Mouse (Mus musculus): Measurements from ENCODE around the gene Kalrn.

The Kalrn gene

GRCm38 (mm10) chr16:34036327-34037047 lies 536.8 kb downstream of the Kalrn start:
- DNase-seq (ENCODE audit: low read depth), result no peak

GRCm38 (mm10) chr16:34035780-34036179 lies 537.6 kb downstream of the Kalrn start:
- DNase-seq (ENCODE audit: low read depth), result no peak

- no peak for DNase-seq (ENCODE audit: low read depth)
Observed at GRCm38 (mm10) chr16:34034267-34034666, 539.1 kb downstream of the Kalrn start.

GRCm38 (mm10) chr16:34032011-34032645 lies 541.2 kb downstream of the Kalrn start:
- no peak for DNase-seq (ENCODE audit: low read depth)

GRCm38 (mm10) chr16:34031565-34031964 lies 541.8 kb downstream of the Kalrn start:
- DNase-seq (ENCODE audit: low read depth), result no peak

GRCm38 (mm10) chr16:34030379-34030778 lies 543.0 kb downstream of the Kalrn start:
- DNase-seq (ENCODE audit: low read depth), result no peak

- DNase-seq (ENCODE audit: low read depth), result no peak
Observed at GRCm38 (mm10) chr16:34029790-34030189, 543.5 kb downstream of the Kalrn start.

GRCm38 (mm10) chr16:34017241-34017640 lies 556.1 kb downstream of the Kalrn start:
- DNase-seq (ENCODE audit: low read depth), result no peak

GRCm38 (mm10) chr16:34011991-34012845 lies 561.1 kb downstream of the Kalrn start:
- DNase-seq (ENCODE audit: low read depth), result no peak

- no peak for DNase-seq (ENCODE audit: low read depth)
Observed at GRCm38 (mm10) chr16:34009567-34009966, 563.8 kb downstream of the Kalrn start.

GRCm38 (mm10) chr16:34005986-34006385 lies 567.3 kb downstream of the Kalrn start:
- DNase-seq (ENCODE audit: low read depth), result no peak

GRCm38 (mm10) chr16:34004128-34004578 lies 569.2 kb downstream of the Kalrn start:
- no peak for DNase-seq (ENCODE audit: low read depth)

- DNase-seq (ENCODE audit: low read depth), result no peak
Observed at GRCm38 (mm10) chr16:34003566-34004127, 569.7 kb downstream of the Kalrn start.

- DNase-seq (ENCODE audit: low read depth), result peak; percentile 92
Observed at GRCm38 (mm10) chr16:34000715-34001114, 572.6 kb downstream of the Kalrn start.

GRCm38 (mm10) chr16:33999388-33999787 lies 573.9 kb downstream of the Kalrn start:
- no peak for DNase-seq (ENCODE audit: low read depth)

- DNase-seq (ENCODE audit: low read depth), result no peak
Observed at GRCm38 (mm10) chr16:33998011-33998410, 575.3 kb downstream of the Kalrn start.

GRCm38 (mm10) chr16:33996030-33996429 lies 577.3 kb downstream of the Kalrn start:
- no peak for DNase-seq (ENCODE audit: low read depth)

GRCm38 (mm10) chr16:33995496-33995895 lies 577.8 kb downstream of the Kalrn start:
- DNase-seq (ENCODE audit: low read depth), result no peak

GRCm38 (mm10) chr16:33994321-33994720 lies 579.0 kb downstream of the Kalrn start:
- no peak for DNase-seq (ENCODE audit: low read depth)

GRCm38 (mm10) chr16:33990712-33991111 lies 582.6 kb downstream of the Kalrn start:
- DNase-seq (ENCODE audit: low read depth), result no peak

GRCm38 (mm10) chr16:33989106-33989505 lies 584.2 kb downstream of the Kalrn start:
- DNase-seq (ENCODE audit: low read depth), result no peak

GRCm38 (mm10) chr16:33988358-33989012 lies 584.8 kb downstream of the Kalrn start:
- DNase-seq (ENCODE audit: low read depth), result no peak

Measured in fibroblast of lung, adult 2 months (primary cell).